ENCODE assay signal across 17 mouse cellular contexts in genomic region chr10:93355276-93355927, GRCm38 (mm10). TPM values are rescaled to one million over a fixed set of nuclear protein-coding genes. Genes with fewer than 3 reads are reported as not detected.
DNase-seq lines count a peak whose midpoint lies in the region; ATAC-seq and TF ChIP-seq lines count a peak whose summit lies in the region.
"Had no signal": no experiment of that assay in that cellular context is flagged by ENCODE, and none has a peak within 500 bp of the region (broad histone marks: within the 10 kb centered on the region; RNA-seq: fewer than 3 reads in every experiment).

No protein-coding gene starts in this region.

- H3K4me3 ChIP-seq in forebrain, postnatal 0 days (ENCODE audit: low read depth, low read length), result no peak overlapping the region
- no peak overlapping the region for H3K4me3 ChIP-seq in forebrain, embryonic 14.5 days (ENCODE audit: low read depth, low read length)
- H3K4me3 ChIP-seq in kidney, embryonic 16.5 days (ENCODE audit: low read length), result no peak overlapping the region
- H3K4me3 ChIP-seq in kidney, embryonic 15.5 days (replicated peaks), result no peak overlapping the region
- H3K4me3 ChIP-seq: embryonic facial prominence, embryonic 15.5 days; left cerebral cortex, adult 2 months; neural tube, embryonic 12.5 days had no signal

- no peaks in the 10 kb centered on the region for H3K27me3 ChIP-seq in forebrain, postnatal 0 days (ENCODE audit: insufficient read depth, low read length)
- H3K27me3 ChIP-seq in forebrain, embryonic 14.5 days (replicated peaks; ENCODE audit: control insufficient read depth, insufficient read depth, low read length), result no peaks in the 10 kb centered on the region
- no peaks in the 10 kb centered on the region for H3K27me3 ChIP-seq in kidney, embryonic 16.5 days (ENCODE audit: insufficient read depth, low read length)
- H3K27me3 ChIP-seq in kidney, embryonic 15.5 days, result no peaks in the 10 kb centered on the region
- H3K27me3 ChIP-seq: embryonic facial prominence, embryonic 15.5 days; neural tube, embryonic 12.5 days; Patski had no signal

- no peaks in the 10 kb centered on the region for H3K9me3 ChIP-seq in forebrain, postnatal 0 days (ENCODE audit: low read length)
- H3K9me3 ChIP-seq in forebrain, embryonic 14.5 days (replicated peaks; ENCODE audit: control insufficient read depth, low read length), result no peaks in the 10 kb centered on the region
- H3K9me3 ChIP-seq in kidney, embryonic 16.5 days (ENCODE audit: low read length), result no peaks in the 10 kb centered on the region
- no peaks in the 10 kb centered on the region for H3K9me3 ChIP-seq in kidney, embryonic 15.5 days (replicated peaks)
- H3K9me3 ChIP-seq: embryonic facial prominence, embryonic 15.5 days; neural tube, embryonic 12.5 days had no signal

- no peak overlapping the region for H3K9ac ChIP-seq in forebrain, postnatal 0 days
- H3K9ac ChIP-seq in forebrain, embryonic 14.5 days (ENCODE audit: low read length), result no peak overlapping the region
- H3K9ac ChIP-seq in kidney, embryonic 16.5 days (replicated peaks; ENCODE audit: low read length), result no peak overlapping the region
- no peak overlapping the region for H3K9ac ChIP-seq in kidney, embryonic 15.5 days
- H3K9ac ChIP-seq: embryonic facial prominence, embryonic 15.5 days; neural tube, embryonic 12.5 days had no signal

- peak; percentile 26 for DNase-seq in forebrain, postnatal 0 days
- no peak for DNase-seq in forebrain, embryonic 14.5 days (ENCODE audit: low spot score)
- peak; percentile 26 for DNase-seq in thymus, postnatal 14 days
- DNase-seq in thymus, adult 18-20 months, result no peak
- DNase-seq in left cerebral cortex, adult 11 months (ENCODE audit: low spot score), result no peak
- DNase-seq in spleen, adult 12 weeks (ENCODE audit: low spot score), result no peak
- DNase-seq: cerebellum, adult 11-12 months; gastrocnemius, postnatal 36 days; kidney, postnatal 4 days; liver; thymus, postnatal 25 days had no signal

- WGBS in forebrain, postnatal 0 days, result 46% methylated on average over 8 of the region's 8 CpGs
- 52% methylated on average over 8 of the region's 8 CpGs for WGBS in forebrain, embryonic 14.5 days
- 57% methylated on average over 8 of the region's 8 CpGs for WGBS in kidney, embryonic 16.5 days
- WGBS in kidney, embryonic 15.5 days, result 58% methylated on average over 8 of the region's 8 CpGs

- H3K27ac ChIP-seq in forebrain, postnatal 0 days (ENCODE audit: low read depth, low read length), result no peak overlapping the region
- no peak overlapping the region for H3K27ac ChIP-seq in forebrain, embryonic 14.5 days (ENCODE audit: low read depth, low read length)
- H3K27ac ChIP-seq in kidney, embryonic 16.5 days (ENCODE audit: low read length), result 0 out of 2 replicates have a peak overlapping the region, but pooled peaks have one; percentile 8
- no peak overlapping the region for H3K27ac ChIP-seq in kidney, embryonic 15.5 days
- H3K27ac ChIP-seq: embryonic facial prominence, embryonic 15.5 days; left cerebral cortex, adult 2 months; neural tube, embryonic 12.5 days had no signal

- no peaks in the 10 kb centered on the region for H3K4me1 ChIP-seq in forebrain, postnatal 0 days (ENCODE audit: insufficient read depth)
- H3K4me1 ChIP-seq in forebrain, embryonic 14.5 days (ENCODE audit: control insufficient read depth, insufficient read depth, low read length), result no peaks in the 10 kb centered on the region
- H3K4me1 ChIP-seq in kidney, embryonic 16.5 days (ENCODE audit: insufficient read depth, low read length), result peaks cover 11% of the 10 kb centered on the region; the same call in 1 of the 2 replicates
- H3K4me1 ChIP-seq in kidney, embryonic 15.5 days, result peaks cover 3% of the 10 kb centered on the region; the same call in 1 of the 2 replicates
- H3K4me1 ChIP-seq: embryonic facial prominence, embryonic 15.5 days; neural tube, embryonic 12.5 days had no signal

- no peak overlapping the region for H3K4me2 ChIP-seq in forebrain, postnatal 0 days (ENCODE audit: low read depth)
- no peak overlapping the region for H3K4me2 ChIP-seq in forebrain, embryonic 14.5 days (ENCODE audit: low read length)
- H3K4me2 ChIP-seq in kidney, embryonic 16.5 days (replicated peaks; ENCODE audit: low read depth, low read length), result no peak overlapping the region
- H3K4me2 ChIP-seq in kidney, embryonic 15.5 days, result no peak overlapping the region
- H3K4me2 ChIP-seq: embryonic facial prominence, embryonic 15.5 days; neural tube, embryonic 12.5 days had no signal

- no peak for TF ChIP-seq CTCF in forebrain, postnatal 0 days (IDR thresholded peaks at IDR 0.05; ENCODE audit: low read depth)

- no peaks in the 10 kb centered on the region for H3K36me3 ChIP-seq in forebrain, postnatal 0 days (ENCODE audit: insufficient read depth)
- no peaks in the 10 kb centered on the region for H3K36me3 ChIP-seq in forebrain, embryonic 14.5 days (ENCODE audit: control insufficient read depth, insufficient read depth, low read length)
- H3K36me3 ChIP-seq in kidney, embryonic 16.5 days (ENCODE audit: insufficient read depth, low read length), result no peaks in the 10 kb centered on the region
- H3K36me3 ChIP-seq in kidney, embryonic 15.5 days, result no peaks in the 10 kb centered on the region
- H3K36me3 ChIP-seq: embryonic facial prominence, embryonic 15.5 days; neural tube, embryonic 12.5 days had no signal

- ATAC-seq in forebrain, postnatal 0 days, result no peak
- ATAC-seq in forebrain, embryonic 14.5 days, result no peak
- no peak for ATAC-seq in kidney, embryonic 16.5 days (ENCODE audit: low FRiP score, low TSS enrichment)
- no peak for ATAC-seq in kidney, embryonic 15.5 days (replicated peaks; ENCODE audit: low FRiP score)
- ATAC-seq: Patski had no signal

RNA-seq across cellular contexts. Expression of gene Elk3, which starts 44.5 kb away (rescaled TPM):
- 5.1 and 8.8 TPM in 2 replicates for total RNA-seq in forebrain, postnatal 0 days (2014; rRNA removed)
- 4.9 and 6.2 TPM in 2 replicates for polyA plus RNA-seq in forebrain, postnatal 0 days (2015; fragmentation: Nextera tagmentation; extraction: Ambion mirVana)
- 7.0 and 11.0 TPM in 2 replicates for polyA plus RNA-seq in forebrain, embryonic 14.5 days (2014; fragmentation: Nextera tagmentation; extraction: Ambion mirVana)
- 41.3 and 45.6 TPM in 2 replicates for polyA plus RNA-seq in kidney, embryonic 16.5 days (2015; fragmentation: Nextera tagmentation; extraction: Ambion mirVana)
- 41.9 and 43.7 TPM in 2 replicates for polyA plus RNA-seq in kidney, embryonic 15.5 days (2015; fragmentation: Nextera tagmentation; extraction: Ambion mirVana)

Comparison
In these comparisons a context has a peak if more than half of its experiments do, and no peak if none do; other contexts are left out.
1. DNase-seq: peak in forebrain, postnatal 0 days (single experiment) and thymus, postnatal 14 days (single experiment); none in forebrain, embryonic 14.5 days (single experiment), thymus, adult 18-20 months (0 of 2), left cerebral cortex, adult 11 months (single experiment) and spleen, adult 12 weeks (single experiment).